ENCODE assay signal across 8 mouse cellular contexts in the genomic region with DNA sequence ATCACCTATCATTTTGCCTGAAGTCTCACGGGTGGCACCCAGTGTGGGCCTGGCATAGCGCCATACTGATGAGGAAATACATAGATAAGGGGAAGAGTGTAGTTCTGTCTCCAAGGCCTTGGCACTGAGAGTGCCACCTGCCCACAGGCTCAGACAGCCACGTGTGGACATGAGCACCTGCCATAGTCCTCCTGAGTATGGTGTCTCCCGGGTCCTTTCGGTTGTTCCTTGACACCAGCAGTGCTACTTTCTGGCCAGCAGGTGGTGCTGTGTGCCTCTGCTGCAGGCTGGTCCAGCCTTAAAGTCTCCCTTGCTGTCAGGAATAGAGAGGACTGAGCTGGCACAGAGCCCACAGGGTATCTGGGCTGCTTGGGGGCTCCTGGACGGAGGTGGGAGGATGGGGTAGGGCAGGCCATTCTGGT. TPM values are rescaled to one million over a fixed set of nuclear protein-coding genes. Genes with fewer than 3 reads are reported as not detected.
A peak's percentile ranks its signal among the peaks of the same experiment; 100 is the strongest.
DNase-seq lines count a peak whose midpoint lies in the region; ATAC-seq and TF ChIP-seq lines count a peak whose summit lies in the region.

No protein-coding gene starts in this region.

- peak; percentile 36 for ATAC-seq in Patski
- peak; percentile 53; the same call in 1 of the 2 replicates for ATAC-seq in hindbrain, embryonic 14.5 days (ENCODE audit: low FRiP score)

- no peaks in the 10 kb centered on the region for H3K9me3 ChIP-seq in hindbrain, embryonic 14.5 days (ENCODE audit: control insufficient read depth, low read length)

- no peak overlapping the region for H3K4me3 ChIP-seq in hindbrain, embryonic 14.5 days (replicated peaks; ENCODE audit: low read length)

- CTCF ChIA-PET in Patski (lab: Charles Lee): interaction anchor here (0.6 to 2.9 kb wide), 13 partner anchors 9 to 120 kb away, joined by 3 to 15 read pairs (median 4); no protein-coding TSS in a partner anchor

- H3K9ac ChIP-seq in hindbrain, embryonic 14.5 days: no peak overlapping the region

- H3K4me1 ChIP-seq in hindbrain, embryonic 14.5 days (replicated peaks; ENCODE audit: control insufficient read depth, insufficient read depth, low read length): peaks cover 22% of the 10 kb centered on the region

- DNase-seq in Patski (ENCODE audit: low read depth, low spot score): peak; percentile 24
- peak; percentile 87 to 90 for DNase-seq in cerebellum, postnatal 25 days
- peak; percentile 38 to 73 for DNase-seq in frontal cortex, postnatal 25 days (ENCODE audit: low spot score in 2 of 2)
- DNase-seq in hindbrain, embryonic 14.5 days (ENCODE audit: low spot score): peak; percentile 89
- DNase-seq in layer of hippocampus, postnatal 36 days: peak; percentile 73 to 74
- DNase-seq in lung, postnatal 36 days: peak; percentile 88
- DNase-seq in retina, embryonic 14.5 days (ENCODE audit: low spot score): peak; percentile 89
- DNase-seq in thymus, postnatal 4 days: peak; percentile 85

- no peak overlapping the region for H3K4me2 ChIP-seq in hindbrain, embryonic 14.5 days (replicated peaks)

- TF ChIP-seq CTCF in Patski (IDR thresholded peaks at IDR 0.05): peak; percentile 98

- no peaks in the 10 kb centered on the region for H3K27me3 ChIP-seq in Patski
- no peaks in the 10 kb centered on the region for H3K27me3 ChIP-seq in hindbrain, embryonic 14.5 days (ENCODE audit: control insufficient read depth, insufficient read depth, low read length)

- in situ Hi-C loops in Patski (cut with MboI; ENCODE audit: low pct_unique_long_range_greater_than_20kb): loop anchor here (5.0 kb wide), 1 partner anchor 95 kb away; the partner anchor contains the start of gene Pim1

- WGBS in hindbrain, embryonic 14.5 days: 19% methylated on average over 6 of the region's 6 CpGs

- H3K36me3 ChIP-seq in hindbrain, embryonic 14.5 days (replicated peaks; ENCODE audit: control insufficient read depth, insufficient read depth): no peaks in the 10 kb centered on the region

- no peak overlapping the region for H3K27ac ChIP-seq in hindbrain, embryonic 14.5 days

- POLR2A ChIA-PET in Patski (lab: Charles Lee): interaction anchor here (0.8 kb wide), 1 partner anchor 94 kb away, joined by 4 read pairs; the partner anchor contains the start of gene Pim1

RNA-seq across cellular contexts. Expression of gene Fgd2, which starts 36.1 kb away (rescaled TPM):
- 0.46 TPM for polyA plus RNA-seq in Patski (2021)
- polyA plus RNA-seq in hindbrain, embryonic 14.5 days (2014; fragmentation: Nextera tagmentation; extraction: Ambion mirVana): 3.8 and 4.9 TPM in 2 replicates
- 1 to 10 TPM; 4.2 to 6.9 TPM for total RNA-seq in layer of hippocampus, postnatal 36 days (2021)

RNA-seq across cellular contexts. Expression of gene Mtch1, which starts 49.1 kb away (rescaled TPM):
- polyA plus RNA-seq in Patski (2021): 349 TPM
- 530 and 564 TPM in 2 replicates for polyA plus RNA-seq in hindbrain, embryonic 14.5 days (2014; fragmentation: Nextera tagmentation; extraction: Ambion mirVana)
- 100 to 1,000 TPM; 568 to 611 TPM for total RNA-seq in layer of hippocampus, postnatal 36 days (2021)

Comparison
In these comparisons a context has a peak if more than half of its experiments do, and no peak if none do; other contexts are left out.
1. DNase-seq: peak in every context shown above with its lines; median percentile 89 in hindbrain, embryonic 14.5 days; 89 in retina, embryonic 14.5 days; 88 in cerebellum, postnatal 25 days; 88 in lung, postnatal 36 days; 85 in thymus, postnatal 4 days; 74 in layer of hippocampus, postnatal 36 days; 56 in frontal cortex, postnatal 25 days; 24 in Patski.